Mouse (Mus musculus): ENCODE data around the gene Rhot2.

The Rhot2 gene

DNA sequence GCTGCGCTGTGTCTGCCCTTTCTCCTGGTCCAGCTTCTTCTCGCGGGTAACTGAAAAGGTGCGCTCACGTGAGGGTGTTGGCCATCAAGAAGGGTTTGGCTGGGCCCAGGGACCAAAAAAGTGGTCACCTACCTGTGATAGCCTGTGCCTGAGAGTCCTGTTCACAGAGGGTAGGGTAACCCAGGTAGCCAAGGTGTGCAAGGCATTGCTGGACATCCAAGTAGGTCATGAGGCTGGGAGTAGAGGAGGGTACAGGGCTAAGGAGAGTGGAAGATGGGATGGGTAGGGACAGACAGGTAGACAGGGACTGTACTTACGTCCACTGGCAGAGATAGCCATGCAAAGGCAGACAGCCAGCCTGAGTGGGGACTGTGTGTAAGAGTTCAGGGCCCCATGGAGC lies 4.1 kb downstream of the Rhot2 start:
- no peak for DNase-seq

DNA sequence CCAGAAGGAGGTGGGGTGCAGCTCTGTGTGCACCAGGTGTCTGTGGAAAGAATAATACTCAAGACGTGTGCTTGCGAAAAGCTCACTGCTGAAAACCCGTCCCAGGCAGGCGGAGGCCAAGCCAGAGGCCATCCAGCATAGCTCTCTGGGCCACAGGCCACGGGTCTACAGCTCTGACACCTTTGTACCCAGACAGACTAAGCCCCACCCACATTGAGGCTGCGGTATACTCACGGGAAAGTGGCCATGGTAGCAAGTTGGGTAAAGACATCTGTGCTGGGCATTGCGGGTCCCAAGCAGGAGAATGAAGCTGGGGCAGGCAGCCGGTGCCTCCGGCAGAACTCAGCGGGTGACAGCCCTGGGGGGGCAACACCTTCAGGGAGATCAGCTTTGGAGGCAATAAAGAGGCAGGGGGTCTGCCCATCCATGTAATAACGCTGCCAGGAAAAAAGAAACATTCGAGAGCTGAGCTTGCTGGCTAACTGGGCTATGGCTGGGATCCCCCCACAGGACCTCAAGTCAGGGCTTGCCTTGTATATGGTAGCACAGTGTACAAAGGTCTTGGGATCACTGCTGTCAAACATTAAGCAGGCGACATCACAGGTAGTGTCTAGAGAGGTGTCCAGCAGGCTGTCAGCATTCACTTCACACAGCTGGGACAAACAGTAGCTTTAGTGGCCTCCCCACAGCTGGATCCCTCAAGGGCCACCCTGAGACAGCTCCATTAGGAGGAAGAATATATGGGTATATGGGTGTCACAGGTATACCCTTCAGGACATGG lies 5.0 kb downstream of the Rhot2 start:
- no peak for DNase-seq

DNA sequence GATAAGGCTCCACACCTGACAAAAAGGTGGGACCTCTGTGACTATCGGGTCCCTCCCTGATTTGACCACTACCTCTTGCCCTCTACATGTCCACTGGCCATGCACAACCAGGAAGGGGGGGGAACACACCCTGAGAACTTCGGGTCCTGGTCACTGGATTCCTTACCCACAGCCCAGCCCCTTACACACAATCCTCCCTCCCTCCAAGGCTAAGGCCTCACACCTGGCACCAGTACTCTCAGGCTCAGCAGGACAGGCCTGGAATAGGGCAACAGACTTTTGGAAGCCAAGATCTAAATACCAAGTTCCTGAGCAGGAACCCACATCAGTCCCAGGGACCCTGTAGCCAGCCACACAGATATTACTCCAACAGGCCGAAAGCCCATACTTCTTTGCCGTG lies 5.7 kb downstream of the Rhot2 start:
- no peak for DNase-seq

DNA sequence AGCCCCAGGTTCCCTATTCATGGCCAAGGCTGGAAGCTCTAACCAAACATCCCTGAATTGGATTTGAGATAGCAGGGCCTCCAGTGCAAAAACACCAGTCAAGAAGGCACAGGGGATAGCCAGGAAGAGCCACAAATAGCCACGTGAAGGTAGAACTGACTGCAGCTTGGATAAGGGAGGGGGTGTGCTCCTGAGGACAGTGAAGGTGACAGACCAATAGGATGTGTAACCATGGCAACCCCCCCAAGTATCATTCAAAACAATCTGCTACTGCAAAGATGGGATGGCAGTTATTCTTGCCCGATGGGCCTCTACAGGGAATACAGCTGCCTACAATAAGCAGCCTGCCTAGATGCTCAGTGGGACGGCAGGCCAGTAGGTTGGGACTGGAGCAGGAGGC lies 7.1 kb downstream of the Rhot2 start:
- DNase-seq: no peak

DNA sequence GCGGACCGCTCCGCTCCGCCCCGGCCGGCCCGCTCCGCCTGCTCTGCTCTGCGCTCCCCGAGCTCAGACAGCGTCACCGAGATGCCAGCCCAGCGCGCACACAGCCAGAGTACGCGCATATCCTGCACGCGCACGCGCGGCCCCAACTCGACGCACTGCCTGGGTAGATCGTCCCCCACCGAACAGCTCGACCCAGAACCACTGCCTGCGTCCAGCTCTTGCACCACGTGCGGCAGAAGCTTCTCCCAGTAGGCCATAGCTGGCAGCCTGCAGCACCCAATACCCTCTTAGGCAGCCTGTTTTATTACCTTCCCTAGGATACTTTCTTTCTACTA lies 7.6 kb downstream of the Rhot2 start, which contains the start of gene Rhbdl1:
Rhbdl1 (minus strand) TSS at position 220 of the 335 bp plus-strand sequence.
- DNase-seq: peak; percentile 57

DNA sequence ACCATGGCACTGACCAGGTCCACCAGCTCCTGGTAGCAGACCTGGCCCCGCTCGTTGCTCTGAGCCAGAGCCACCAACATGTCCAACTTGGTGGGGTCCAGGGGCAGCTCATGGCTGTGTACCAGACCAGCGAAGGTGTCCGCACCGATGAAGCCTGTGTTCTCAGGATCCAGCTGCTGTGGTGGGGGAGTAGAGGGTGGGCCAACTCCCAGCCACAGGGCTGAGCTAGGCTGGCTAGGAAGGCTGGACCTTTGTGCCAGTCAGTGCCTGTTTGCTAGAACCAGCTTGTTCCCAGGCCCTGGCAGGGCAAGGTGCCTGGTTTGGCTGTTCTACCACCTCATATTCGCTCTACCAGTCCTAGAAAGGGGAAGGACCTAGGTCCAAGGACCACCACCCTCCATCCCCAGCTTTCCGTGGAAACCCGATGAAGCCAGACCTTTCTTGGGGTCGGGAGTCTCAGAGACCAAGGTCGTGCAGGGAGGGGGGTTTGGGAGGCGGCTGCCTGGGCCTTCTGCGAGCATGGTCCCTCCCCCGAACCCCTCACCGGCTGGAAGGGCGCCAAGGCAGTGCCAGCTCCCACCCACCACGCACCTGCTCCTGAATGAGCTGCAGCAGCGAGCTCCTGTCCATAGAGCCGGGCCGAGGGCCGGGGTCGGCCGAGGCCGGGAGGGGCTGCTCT lies 8.1 kb downstream of the Rhot2 start:
- no peak for DNase-seq

DNA sequence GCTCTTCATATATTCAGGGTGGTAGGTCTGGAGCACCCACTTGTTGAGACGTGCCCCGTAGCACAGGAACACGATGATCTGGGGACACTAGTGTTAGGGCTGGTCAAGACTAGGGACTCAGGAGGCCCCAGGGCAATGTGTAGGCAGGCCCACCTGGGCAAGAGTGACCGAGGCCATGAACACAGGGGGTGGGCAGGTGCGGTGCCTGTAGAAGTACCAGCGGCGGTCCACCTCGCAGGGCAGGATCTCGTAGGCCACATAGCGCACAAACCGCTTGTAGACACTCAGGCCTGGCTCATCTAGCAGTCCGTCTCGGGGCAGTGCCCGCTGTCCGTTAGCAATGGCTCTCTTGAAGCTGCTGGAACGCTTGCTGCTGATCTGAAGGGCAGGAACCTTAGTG lies 8.8 kb downstream of the Rhot2 start:
- no peak for DNase-seq

DNA sequence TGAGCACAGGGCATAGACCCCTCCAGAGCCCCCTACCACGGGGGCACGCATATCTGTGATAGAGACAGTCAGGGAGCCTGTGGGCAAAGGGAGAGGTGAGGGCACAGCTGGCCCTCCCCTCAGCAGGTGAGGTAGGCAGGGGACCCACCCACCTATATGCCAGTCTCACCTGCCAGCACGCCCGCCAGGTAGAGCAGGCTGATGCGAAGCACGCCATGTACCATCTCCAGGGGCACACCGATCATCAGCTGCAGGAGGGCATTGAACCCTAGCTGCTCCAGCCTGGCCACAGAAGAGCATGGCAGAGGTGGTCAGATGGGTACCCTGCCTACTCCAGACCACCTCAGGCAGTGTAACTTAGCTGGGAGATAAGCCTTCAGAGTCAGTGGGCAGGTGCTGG lies 9.3 kb downstream of the Rhot2 start:
- no peak for DNase-seq

DNA sequence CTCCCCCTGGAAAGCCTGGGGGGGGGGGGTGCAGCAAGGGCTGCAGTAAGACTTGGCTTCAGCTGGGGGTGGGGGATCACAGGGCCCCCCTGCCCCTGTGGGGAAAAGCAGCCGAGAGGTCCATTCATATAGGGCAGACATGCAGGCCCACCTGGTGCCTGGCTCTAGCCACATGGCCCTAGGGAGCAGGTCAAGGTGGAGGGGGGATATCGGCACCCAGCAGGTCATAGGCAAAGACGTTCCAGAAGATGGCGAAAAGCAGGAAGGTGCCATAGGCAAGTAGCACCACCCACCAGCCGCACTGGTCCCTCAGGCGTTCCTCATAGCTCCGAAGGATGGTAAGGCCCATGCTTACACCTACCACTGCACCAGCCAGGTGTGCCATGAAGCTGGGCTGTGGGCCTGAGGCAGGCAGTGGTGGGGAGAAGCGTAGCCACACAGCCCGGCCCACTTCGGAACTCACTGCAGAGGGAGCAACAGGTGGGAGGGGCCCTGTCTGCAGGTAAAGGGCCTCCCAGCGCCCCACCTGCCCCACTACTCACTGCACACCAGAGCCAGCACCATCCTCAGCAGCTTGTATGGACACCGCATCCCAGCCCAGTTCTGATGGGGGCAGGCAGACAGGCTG lies 9.9 kb downstream of the Rhot2 start:
- DNase-seq: no peak

DNA sequence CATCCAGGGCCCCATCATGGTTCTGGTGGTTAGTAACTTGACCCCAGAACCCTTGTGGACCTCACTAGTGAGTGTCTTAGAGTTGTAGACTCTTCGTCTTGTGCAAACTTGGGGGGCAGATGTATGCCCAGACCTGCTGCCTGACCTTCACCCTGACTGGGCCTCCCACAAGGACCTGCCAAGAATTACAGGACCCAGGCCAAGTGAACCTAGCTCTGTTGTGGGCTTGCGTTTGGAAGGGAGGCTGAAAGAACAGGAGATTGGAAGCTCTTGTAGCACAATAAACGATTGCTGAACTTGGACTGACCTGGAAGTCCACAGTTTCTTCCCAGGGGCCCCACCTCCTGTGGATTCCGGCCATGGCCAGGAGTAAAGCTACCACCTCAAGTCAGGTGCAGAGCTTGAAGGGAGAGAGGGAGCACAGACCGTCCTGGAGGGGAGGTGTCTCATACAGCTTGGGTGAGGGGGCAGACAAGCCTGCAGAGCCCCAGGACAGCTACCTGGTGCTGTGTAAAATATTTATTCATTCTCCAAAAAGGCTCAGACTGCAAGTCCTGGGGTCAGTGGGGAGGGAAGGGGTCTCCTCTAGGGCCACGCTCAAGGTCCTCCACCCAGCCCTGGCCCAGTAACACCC lies 10.6 kb downstream of the Rhot2 start:
- DNase-seq: no peak

DNA sequence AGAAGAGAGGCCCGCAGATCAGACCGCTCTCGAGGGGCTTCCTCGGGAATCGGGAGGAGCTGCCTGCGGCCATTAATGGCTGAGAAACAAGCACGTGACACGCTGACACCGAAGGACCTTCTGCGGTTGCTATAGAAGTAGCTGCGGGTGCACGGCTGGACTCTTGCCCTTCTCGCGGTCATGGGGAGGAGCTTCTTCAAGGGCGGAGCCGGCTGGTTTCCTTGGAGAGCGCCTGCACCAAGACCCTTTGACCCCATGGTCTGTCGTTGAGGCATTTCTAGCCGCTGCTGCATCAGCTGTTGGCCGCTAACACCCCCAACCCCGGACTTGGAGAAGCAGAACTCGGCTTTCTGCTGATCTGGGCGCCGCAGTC lies 11.4 kb downstream of the Rhot2 start, which contains the start of gene Stub1:
Stub1 (minus strand) TSS at position 114 of the 373 bp plus-strand sequence.
- DNase-seq: peak; percentile 89

DNA sequence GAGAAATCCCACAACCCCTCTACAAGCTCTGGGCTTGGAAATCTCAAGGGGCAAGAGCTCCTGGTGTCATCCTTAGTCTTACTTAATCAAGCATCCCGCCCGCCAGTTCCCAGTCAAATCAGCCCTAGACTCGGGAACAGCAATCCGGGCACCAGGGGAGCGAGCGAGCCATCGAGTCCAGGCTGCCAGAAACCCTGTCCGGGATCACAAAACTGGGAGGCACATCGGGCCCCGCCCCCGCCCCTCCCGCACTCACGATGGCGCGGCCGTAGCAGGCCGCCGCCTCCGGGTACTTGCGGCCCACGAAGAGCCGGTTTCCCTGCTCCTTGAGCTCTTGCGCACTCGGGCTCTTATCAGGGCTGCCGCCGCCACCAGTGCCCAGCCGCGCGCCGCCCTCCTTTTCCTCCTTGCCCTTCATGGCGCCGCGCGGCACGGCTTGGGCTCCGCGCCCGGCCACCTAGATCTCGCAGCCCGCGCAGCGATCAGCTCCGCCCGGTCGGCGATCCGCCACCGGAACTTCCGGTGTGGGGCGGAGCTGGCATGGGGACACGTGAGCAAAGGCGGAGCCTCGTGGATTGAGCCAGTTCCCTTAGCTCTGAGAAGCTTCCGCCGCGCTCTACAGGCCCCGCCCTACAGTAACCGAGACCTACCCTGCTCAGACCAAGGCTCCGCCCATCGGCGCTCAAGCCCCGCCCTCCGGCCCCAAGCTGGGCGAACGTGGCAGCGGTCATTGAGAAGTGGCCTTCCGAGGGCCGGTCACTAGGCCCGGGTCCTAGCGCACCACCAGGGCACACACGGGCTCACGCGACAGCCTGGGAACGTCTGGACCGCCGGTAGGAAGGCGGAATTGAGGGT lies 12.0 kb downstream of the Rhot2 start:
- peak; percentile 100 for DNase-seq

DNA sequence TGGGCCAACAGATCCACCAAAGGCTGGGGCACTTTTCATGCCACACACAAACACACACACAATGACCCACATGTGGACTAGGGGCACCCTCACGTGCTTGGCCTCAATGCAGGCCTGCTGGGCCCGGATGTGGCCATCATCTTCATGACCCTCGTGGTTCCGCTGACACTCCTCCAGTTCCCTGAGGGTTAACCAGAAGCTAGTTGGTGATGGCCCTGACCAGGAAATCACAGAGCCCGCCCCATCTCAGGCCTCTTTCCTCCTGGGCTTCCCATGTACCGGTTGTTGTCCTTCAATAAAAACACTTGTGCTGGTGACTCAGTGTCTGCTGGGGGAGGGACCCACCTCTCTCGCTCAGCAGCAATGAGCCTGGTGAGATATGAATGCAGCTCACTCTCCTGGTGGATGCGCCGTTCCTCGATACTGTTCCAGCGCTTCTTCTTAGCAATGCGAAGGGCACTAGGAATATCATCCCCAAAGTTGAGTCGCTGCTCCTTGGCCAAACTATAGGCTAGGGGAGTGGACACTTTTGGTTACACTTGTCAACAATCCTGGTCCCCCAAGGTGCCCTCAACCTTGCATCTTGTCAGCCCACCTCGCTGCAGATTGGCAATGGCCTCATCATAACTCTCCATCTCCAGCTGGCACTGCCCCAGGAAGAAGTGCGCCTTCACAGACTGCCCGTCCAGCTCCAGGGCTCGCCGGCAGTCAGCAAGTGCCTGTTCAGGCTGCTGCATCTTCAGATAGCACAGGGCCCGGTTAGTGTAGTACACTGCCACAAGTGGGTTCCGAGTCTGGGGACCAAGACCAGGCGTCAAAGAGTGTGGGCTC lies 13.0 kb downstream of the Rhot2 start:
- no peak for DNase-seq

DNA sequence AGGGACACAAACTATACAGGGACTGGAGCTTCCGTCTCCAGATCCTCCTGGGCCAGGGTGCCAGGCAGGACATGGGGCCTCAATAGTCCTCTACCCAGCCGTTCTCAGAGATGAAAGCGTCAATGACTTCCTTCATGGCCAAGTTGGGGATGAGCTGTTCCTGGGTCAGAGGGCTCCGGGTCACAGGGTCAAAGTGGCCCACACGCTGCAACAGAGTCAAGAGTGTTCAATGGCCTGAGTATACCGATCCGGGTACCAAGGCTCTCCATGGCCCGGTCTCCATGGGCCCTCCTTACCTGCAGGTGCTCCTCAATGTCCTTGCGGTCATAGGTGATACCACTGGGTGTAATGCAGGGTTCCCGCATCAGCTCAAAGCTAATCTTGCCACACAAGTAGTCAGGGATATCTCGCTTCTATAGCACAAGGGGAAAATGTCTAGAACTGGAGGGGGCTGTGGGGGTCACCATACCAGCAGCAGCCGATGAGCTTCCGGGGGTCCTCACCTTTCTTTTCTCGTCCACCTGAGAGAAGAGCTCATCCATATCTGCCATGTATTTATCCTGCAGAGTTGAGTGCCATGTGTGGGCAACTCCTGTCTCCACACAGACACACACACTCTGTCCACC lies 13.7 kb downstream of the Rhot2 start:
- DNase-seq: no peak

DNA sequence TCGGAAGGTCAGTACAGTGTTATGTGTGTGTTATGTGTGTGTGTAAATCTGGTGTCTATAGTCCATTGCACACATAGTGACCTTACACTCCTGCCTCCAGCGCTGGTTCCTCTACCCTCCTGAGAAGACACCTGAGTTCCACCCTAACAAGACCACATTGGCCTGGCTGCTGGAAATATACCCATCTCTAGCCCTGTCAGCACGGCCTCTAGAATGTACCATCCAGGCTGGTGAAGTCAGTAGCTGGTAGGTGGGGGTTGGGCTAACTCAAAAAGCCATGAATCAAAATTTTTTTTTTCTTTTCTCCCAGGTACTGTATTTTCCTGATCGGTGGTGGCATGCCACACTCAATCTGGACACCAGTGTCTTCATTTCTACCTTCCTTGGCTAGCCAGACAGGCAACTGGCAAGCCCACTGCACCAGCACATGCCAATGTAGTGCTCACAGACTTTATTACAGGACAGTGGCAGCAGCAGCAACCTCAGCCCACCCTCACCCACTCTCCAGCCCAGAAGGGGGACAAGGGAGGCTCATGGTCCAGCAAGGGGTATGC lies 14.4 kb downstream of the Rhot2 start:
- DNase-seq: no peak

DNA sequence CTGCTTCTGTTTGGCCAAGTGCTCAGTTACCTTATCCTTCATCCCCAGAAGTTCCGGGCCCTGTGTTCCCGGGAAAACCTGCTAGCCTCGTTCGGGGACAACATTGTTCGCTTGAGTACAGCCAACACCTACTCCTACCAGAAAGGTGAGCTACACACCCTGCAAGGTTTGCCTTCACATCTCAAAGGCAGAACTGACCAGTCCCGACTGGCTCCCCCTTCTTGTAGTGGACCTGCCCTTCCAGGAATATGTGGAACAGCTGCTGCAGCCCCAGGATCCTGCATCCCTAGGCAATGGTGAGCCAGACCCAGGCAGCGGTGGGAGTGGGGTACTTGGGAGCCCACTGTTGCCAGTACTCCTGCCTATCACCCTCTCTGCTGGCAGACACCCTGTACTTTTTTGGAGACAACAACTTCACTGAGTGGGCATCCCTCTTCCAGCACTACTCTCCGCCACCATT lies 15.1 kb downstream of the Rhot2 start:
- no peak for DNase-seq

DNA sequence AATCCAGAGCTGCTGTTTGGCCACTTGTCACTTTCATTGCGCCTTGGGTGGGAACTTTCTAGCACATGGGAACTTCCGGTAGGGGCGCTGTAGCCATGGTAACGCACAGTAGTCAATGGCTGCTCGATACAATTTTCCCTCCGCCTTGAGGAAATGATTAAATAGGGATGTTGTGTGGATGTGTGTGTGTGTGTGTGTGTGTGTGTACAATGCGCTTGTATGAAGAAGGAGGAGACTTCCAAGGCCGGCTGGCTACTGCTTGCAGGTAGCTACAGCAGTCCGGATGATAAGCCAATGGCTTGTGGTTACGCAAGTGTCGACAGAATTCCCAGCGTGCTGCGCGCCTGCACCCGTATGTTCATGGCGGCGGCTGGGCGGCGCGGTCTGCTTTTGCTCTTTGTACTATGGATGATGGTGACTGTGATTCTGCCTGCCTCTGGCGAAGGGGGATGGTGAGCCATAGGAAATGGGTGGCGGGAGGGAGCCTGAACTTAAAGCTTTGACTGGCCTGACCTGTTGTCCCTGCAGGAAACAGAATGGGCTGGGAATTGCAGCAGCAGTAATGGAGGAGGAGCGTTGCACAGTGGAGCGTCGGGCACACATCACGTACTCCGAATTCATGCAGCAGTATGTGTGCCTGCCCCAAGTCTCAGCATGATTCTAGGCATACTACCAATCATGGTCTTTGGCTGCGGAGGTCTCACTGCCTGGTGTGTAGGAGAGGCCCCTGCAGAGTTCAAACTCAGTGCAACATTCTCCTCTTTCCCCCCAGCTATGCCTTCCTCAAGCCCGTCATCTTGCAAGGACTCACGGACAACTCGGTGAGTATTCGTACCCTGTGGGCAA lies 15.7 kb downstream of the Rhot2 start, which contains the start of gene Jmjd8:
Jmjd8 (plus strand) TSS at position 156 of the 846 bp plus-strand sequence.
- peak; percentile 76 for DNase-seq

DNA sequence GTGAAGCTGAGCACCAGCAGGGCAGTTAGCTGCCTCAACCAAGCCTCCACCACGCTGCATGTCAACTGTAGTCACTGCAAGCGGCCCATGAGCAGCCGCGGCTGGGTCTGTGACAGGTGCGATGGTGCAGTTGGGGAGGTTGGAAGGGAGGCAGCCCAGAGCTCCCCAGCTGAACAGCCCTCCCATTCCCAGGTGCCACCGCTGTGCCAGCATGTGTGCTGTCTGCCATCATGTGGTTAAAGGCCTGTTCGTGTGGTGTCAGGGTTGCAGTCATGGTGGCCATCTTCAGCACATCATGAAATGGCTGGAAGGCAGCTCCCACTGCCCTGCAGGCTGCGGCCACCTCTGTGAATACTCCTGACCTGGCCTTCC lies 16.4 kb downstream of the Rhot2 start:
- no peak for DNase-seq

DNA sequence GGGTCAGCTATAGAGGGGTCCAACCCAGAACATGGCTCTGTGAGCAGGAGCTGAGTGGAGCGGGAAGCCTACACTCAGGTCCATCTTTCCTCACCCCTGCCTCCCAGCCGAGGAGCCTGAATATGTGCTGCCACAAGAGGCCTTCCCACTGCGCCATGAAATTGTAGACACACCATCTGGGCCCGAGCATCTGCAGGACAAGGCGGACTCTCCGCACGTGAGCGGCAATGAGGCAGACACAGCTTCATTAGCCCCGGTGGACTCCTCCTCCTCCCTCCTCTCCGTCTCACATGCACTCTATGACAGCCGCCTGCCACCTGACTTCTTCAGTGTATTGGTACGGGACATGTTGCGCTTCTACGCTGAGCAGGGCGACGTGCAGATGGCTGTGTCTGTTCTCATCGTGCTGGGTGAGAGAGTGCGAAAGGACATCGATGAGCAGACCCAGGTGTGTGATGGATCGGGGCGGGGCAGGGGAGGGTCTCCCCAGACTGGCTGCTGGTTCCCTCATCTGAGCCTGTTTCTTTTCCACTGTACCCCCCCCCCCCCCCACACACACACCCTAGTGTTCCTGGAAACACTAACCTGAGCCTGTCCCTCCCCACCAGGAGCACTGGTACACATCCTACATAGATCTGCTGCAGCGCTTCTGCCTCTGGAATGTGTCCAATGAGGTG lies 17.0 kb downstream of the Rhot2 start:
- no peak for DNase-seq

All from lung, postnatal 14 days (tissue).